Mouse (Mus musculus): ENCODE results near the gene Cacna1e. TPM values are rescaled to one million over a fixed set of nuclear protein-coding genes. Genes with fewer than 3 reads are reported as not detected.

Gene Cacna1e
- polyA plus RNA-seq (2016; fragmentation: Nextera tagmentation; extraction: Ambion mirVana), result 1.8 and 2.7 TPM in 2 replicates

DNA sequence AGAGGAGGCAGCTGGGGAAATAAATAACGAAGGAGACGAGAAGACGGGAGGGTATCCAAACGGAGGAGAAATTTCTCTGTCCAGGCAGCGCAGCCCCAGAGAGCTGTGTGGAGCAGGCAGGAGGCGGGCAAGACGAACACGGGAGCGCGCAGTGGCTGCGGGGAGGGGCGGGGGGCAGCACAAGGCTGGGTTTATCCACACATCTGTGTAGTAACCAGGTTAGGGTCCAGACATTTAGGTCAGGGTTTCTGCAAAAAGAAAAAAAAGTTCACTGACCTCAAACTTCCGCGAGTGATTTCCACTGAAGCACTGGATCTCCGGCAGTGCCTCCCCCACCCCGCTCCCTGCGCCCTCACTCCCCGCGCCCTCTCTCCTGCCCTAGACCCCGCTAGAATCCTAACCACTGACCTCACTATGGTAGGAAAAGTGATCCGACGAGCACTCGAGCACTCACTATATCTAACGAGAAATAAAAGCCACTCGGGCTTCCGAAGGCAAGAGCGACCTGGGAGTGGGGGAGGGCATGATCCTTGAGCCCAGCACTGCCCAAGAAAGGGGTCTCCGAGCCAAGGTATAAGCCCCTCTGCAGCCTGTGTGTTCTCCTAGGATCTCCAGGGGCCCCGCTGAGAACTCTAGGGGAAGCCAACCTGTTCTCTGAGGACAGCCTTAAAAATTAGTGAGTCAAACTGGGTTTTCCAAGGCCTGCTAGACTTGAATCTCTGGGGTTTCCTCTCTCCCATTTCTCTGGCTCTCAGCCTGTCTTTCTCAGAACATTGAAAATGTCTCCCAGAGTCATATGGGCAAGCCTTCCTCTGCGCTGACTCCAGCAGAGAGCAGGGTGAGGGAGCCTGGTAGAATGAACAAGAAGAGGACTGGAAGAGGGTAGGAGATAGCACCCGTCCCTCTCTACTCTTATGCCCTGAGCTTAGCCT is at the start of gene Cacna1e:
Cacna1e (minus strand) TSS at position 227 of the 932 bp plus-strand sequence.
- Histone ChIP-seq H3K4me3 (peak within 1 kb of the TSS; percentile 39), H3K9me3 (no peaks in the 10 kb centered on the region), H3K27me3 (peaks cover 30% of the 10 kb centered on the region), H3K9ac (peak within 1 kb of the TSS; percentile 38), H3K27ac (no peak within 1 kb of the TSS), H3K4me2 (replicated peaks) (peak within 1 kb of the TSS; percentile 61), H3K36me3 (no peaks in the 10 kb centered on the region), H3K4me1 (peaks cover 8% of the 10 kb centered on the region; the same call in 1 of the 2 replicates)
- WGBS, result 4% methylated on average over 31 of the region's 31 CpGs
- ATAC-seq (ENCODE audit: insufficient number of reproducible peaks, insufficient read depth, low FRiP score, low TSS enrichment), result no peak

DNA sequence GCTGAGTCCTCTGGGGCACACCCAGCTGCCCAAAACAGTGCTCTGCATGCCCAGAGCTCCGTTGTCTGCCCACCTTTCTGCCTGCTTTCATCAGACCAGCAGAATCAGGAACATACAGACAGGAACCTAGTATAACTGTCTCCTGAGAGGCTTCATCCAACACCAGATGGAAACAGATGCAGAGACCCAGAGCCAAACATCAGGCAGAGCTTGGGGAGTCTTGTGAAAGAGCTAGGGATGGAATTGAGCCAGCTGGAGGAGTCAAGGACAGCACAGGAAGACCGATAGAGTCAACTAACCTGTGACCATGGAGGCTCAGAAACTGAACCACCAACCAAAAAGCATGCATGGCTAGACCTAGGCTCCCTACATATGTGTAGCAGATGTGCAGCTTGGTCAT is 34.1 kb upstream of the Cacna1e start:
- no peak for ATAC-seq (ENCODE audit: insufficient number of reproducible peaks, insufficient read depth, low FRiP score, low TSS enrichment)
- no peaks in the 10 kb centered on the region for H3K36me3 ChIP-seq
- WGBS, result 72% methylated on average over 2 of the region's 2 CpGs
- no peak overlapping the region for H3K4me2 ChIP-seq (replicated peaks)
- no peaks in the 10 kb centered on the region for H3K27me3 ChIP-seq
- H3K9ac ChIP-seq, result no peak overlapping the region
- H3K27ac ChIP-seq, result no peak overlapping the region
- no peaks in the 10 kb centered on the region for H3K4me1 ChIP-seq
- no peaks in the 10 kb centered on the region for H3K9me3 ChIP-seq
- H3K4me3 ChIP-seq, result no peak overlapping the region

DNA sequence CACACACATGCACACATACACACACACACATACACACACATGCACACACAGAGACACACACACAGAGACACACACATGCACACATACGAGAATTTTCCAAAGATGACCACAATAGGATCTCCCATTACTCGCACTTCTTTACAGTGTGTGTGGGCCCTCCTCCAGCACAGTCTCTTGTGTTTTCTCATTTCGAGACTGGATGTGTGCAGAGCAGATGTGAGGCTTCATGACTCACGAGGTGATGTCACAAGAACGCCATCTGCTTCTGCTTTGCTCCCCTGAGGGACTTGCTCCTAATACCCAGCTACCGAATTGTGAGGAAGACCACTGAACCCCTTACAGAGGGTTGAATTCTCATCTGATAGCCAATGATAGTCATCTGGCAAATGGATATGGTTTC is 33.1 kb upstream of the Cacna1e start:
- ATAC-seq (ENCODE audit: insufficient number of reproducible peaks, insufficient read depth, low FRiP score, low TSS enrichment), result no peak
- 54% methylated on average over 6 of the region's 6 CpGs for WGBS
- Histone ChIP-seq H3K9ac (no peak overlapping the region), H3K4me1 (no peaks in the 10 kb centered on the region), H3K36me3 (no peaks in the 10 kb centered on the region), H3K27me3 (no peaks in the 10 kb centered on the region), H3K9me3 (no peaks in the 10 kb centered on the region), H3K4me2 (replicated peaks) (no peak overlapping the region), H3K27ac (no peak overlapping the region), H3K4me3 (no peak overlapping the region)

DNA sequence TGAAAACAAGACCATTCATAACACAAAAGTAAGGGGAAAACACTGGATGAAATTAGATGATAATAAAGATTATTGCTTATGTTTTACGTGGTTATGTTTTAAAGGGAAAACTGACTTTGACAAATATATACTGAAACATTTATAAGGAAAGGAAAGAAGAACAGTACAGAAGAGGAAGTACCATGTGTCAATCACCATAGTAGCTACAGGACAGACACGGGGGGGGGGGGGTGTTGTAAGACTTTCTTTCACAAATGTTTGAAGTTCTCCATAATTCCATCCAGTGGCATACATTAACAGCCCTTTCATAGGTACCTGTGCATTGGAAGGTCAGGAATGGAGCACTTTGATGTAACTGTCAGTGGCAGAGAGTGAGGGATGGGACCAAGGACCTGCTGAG is 25.3 kb upstream of the Cacna1e start:
- no peak for ATAC-seq (ENCODE audit: insufficient number of reproducible peaks, insufficient read depth, low FRiP score, low TSS enrichment)
- no peak overlapping the region for H3K27ac ChIP-seq
- H3K36me3 ChIP-seq, result no peaks in the 10 kb centered on the region
- H3K4me3 ChIP-seq, result no peak overlapping the region
- H3K27me3 ChIP-seq, result no peaks in the 10 kb centered on the region
- no peak overlapping the region for H3K9ac ChIP-seq
- no peak overlapping the region for H3K4me2 ChIP-seq (replicated peaks)
- H3K9me3 ChIP-seq, result no peaks in the 10 kb centered on the region
- WGBS, result 78% methylated on average over 2 of the region's 2 CpGs
- no peaks in the 10 kb centered on the region for H3K4me1 ChIP-seq

DNA sequence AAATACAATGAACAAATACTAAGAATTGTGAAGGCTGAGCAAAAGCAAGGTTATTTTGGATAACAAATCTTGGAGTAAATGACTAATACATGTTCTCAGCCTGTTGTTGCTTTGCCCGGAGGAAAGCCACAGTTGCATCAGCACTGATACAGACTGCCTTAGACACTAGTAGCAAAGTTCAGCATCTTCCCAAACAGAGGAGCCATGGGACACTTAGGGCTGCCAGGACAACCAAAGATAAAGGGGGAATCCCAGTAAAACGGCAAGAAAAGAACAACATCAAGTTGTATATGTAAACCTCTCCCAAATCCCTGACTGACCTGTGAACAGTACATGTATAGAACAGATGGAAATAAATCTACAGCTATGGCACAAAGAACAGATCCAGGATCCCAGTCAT is 13.1 kb upstream of the Cacna1e start:
- 82% methylated on average over 2 of the region's 2 CpGs for WGBS
- no peak for ATAC-seq (ENCODE audit: insufficient number of reproducible peaks, insufficient read depth, low FRiP score, low TSS enrichment)
- no peaks in the 10 kb centered on the region for H3K4me1 ChIP-seq
- no peaks in the 10 kb centered on the region for H3K9me3 ChIP-seq
- H3K4me2 ChIP-seq (replicated peaks), result no peak overlapping the region
- no peaks in the 10 kb centered on the region for H3K36me3 ChIP-seq
- no peaks in the 10 kb centered on the region for H3K27me3 ChIP-seq
- no peak overlapping the region for H3K9ac ChIP-seq
- no peak overlapping the region for H3K4me3 ChIP-seq
- H3K27ac ChIP-seq, result no peak overlapping the region

DNA sequence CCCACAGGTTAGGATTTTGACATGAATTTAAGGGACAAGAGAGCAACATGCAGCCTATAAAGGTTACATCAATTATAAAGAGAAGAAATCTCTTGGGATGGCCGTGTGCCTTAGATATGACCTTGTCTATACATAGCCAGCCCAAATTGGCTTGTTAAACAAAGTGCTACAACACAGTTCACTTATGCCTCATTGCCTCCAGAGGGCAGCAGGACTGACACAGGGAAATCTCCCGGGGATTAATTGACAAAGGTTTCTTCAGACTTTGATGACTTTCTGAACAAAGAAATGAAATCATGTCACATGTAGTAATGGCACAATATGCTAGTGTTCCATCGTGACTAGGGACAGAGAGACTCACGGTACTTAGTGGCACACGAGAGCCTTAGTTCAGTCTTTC is 5.9 kb upstream of the Cacna1e start:
- 74% methylated on average over 5 of the region's 5 CpGs for WGBS
- Histone ChIP-seq H3K27ac (no peak overlapping the region), H3K9ac (no peak overlapping the region), H3K9me3 (no peaks in the 10 kb centered on the region), H3K27me3 (peaks cover 8% of the 10 kb centered on the region), H3K36me3 (no peaks in the 10 kb centered on the region), H3K4me2 (replicated peaks) (no peak overlapping the region), H3K4me1 (peaks cover 4% of the 10 kb centered on the region; the same call in 1 of the 2 replicates), H3K4me3 (no peak overlapping the region)
- ATAC-seq (ENCODE audit: insufficient number of reproducible peaks, insufficient read depth, low FRiP score, low TSS enrichment), result no peak

DNA sequence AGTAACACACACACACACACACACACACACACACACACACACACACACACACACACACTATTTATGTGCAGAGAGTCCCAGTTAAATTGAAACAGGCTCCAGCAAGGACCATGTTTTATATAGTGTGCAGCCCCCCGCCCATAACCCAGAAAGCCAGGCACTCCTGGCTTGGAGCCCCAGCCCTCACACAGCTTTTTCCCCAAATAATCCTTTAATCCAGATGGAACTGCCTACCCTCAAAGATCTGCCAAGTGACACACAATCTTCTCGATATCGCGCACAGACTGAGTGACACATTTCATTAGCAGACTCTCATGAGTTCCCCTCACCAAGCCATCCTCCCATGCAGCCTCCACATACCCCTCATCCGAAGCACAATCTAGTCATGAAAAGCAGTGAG is 4.2 kb upstream of the Cacna1e start:
- ATAC-seq (ENCODE audit: insufficient number of reproducible peaks, insufficient read depth, low FRiP score, low TSS enrichment), result no peak
- Histone ChIP-seq H3K4me2 (replicated peaks) (no peak overlapping the region), H3K9me3 (no peaks in the 10 kb centered on the region), H3K27me3 (peaks cover 21% of the 10 kb centered on the region), H3K9ac (no peak overlapping the region), H3K36me3 (no peaks in the 10 kb centered on the region), H3K4me3 (no peak overlapping the region), H3K27ac (no peak overlapping the region), H3K4me1 (peaks cover 8% of the 10 kb centered on the region; the same call in 1 of the 2 replicates)
- WGBS, result 84% methylated on average over 5 of the region's 5 CpGs

DNA sequence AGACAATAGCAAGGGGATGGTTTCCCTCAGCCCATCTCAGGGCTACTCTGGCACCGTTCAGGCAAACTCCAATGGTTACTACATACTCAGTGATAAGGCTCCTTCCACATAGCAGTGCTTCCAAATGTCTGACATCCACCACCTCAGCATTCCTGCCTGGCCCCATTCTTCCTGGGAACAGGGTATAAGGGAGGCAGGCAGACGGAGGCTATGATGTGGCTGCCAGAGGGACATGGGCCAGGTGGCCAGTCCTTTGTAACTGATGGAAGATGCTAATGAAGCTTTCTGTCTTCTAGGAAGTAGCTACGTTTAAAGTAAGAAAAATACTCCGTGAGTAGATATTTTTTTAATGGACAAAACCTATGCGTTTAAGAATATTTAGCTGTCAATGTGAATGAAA is 3.7 kb upstream of the Cacna1e start:
- Histone ChIP-seq H3K4me1 (peaks cover 8% of the 10 kb centered on the region; the same call in 1 of the 2 replicates), H3K9me3 (no peaks in the 10 kb centered on the region), H3K4me2 (replicated peaks) (no peak overlapping the region), H3K9ac (no peak overlapping the region), H3K36me3 (no peaks in the 10 kb centered on the region), H3K27me3 (peaks cover 25% of the 10 kb centered on the region), H3K4me3 (no peak overlapping the region), H3K27ac (no peak overlapping the region)
- WGBS, result 79% methylated on average over 5 of the region's 5 CpGs
- ATAC-seq (ENCODE audit: insufficient number of reproducible peaks, insufficient read depth, low FRiP score, low TSS enrichment), result no peak

DNA sequence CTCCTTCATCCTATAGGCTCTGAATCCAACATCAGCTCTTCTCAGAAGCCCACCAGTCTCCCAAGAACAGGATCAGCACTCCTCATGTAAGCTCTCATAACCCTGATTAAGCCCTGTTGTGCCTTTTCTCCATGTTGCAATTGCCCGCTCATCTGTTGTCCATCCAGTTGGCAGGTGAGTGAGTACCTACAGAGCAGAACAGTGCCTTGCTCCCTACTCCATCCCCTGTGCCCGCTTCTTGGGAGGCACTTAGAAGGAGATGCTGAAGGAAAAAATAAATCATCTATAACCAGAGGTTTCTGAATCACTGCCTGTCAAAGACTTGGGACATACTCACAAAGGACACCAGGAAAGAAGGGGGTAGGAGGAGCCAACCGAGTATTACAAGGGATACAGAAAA is 3.2 kb upstream of the Cacna1e start:
- peaks cover 30% of the 10 kb centered on the region for H3K27me3 ChIP-seq
- no peak overlapping the region for H3K27ac ChIP-seq
- peaks cover 8% of the 10 kb centered on the region; the same call in 1 of the 2 replicates for H3K4me1 ChIP-seq
- no peak overlapping the region for H3K4me2 ChIP-seq (replicated peaks)
- ATAC-seq (ENCODE audit: insufficient number of reproducible peaks, insufficient read depth, low FRiP score, low TSS enrichment), result no peak
- no peaks in the 10 kb centered on the region for H3K36me3 ChIP-seq
- no peak overlapping the region for H3K4me3 ChIP-seq
- H3K9me3 ChIP-seq, result no peaks in the 10 kb centered on the region
- H3K9ac ChIP-seq, result no peak overlapping the region
- WGBS, result 82% methylated on average over 3 of the region's 3 CpGs

DNA sequence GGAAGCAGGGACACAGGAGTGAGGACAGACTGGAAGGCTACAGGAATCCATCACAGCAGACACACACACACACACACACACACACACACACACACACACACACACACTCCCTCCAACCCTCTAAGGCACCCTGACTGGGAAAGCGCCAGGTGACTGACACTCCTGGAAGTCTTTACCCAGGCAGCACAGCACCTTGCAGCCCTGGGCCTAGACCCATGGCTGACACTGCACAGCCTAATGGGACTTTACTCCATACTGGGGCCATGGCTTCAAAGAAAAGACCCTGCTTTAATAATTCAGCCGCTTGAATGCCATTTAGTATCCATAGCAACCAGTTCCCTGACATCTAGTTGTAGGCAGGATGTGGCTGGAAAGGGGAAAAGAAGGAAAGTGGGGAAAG is 2.3 kb upstream of the Cacna1e start:
- H3K27me3 ChIP-seq, result peaks cover 30% of the 10 kb centered on the region
- H3K4me2 ChIP-seq (replicated peaks), result no peak overlapping the region
- H3K4me3 ChIP-seq, result no peak overlapping the region
- 38% methylated on average over 2 of the region's 2 CpGs for WGBS
- H3K27ac ChIP-seq, result no peak overlapping the region
- H3K9me3 ChIP-seq, result no peaks in the 10 kb centered on the region
- no peaks in the 10 kb centered on the region for H3K36me3 ChIP-seq
- H3K4me1 ChIP-seq, result peaks cover 8% of the 10 kb centered on the region; the same call in 1 of the 2 replicates
- H3K9ac ChIP-seq, result no peak overlapping the region
- no peak for ATAC-seq (ENCODE audit: insufficient number of reproducible peaks, insufficient read depth, low FRiP score, low TSS enrichment)

DNA sequence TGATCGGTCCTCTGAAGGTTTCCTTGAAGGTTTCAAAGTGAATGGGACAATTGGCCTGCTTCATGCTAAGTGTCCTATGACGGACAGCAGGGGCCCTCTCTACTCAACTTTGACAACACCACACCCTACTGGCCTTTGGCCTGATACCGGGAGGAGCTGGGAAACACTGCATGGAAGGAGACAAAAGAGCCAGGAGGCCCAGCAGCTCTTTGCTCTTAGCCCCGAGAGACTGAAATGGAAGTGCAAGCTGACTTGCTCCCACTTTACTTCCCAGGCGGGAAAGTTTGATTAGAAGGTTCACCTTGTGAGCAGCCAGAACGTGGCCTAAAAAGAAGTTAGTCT is 877 bp upstream of the Cacna1e start:
- no peak overlapping the region for H3K27ac ChIP-seq
- no peak overlapping the region for H3K4me3 ChIP-seq
- no peak for ATAC-seq (ENCODE audit: insufficient number of reproducible peaks, insufficient read depth, low FRiP score, low TSS enrichment)
- no peaks in the 10 kb centered on the region for H3K9me3 ChIP-seq
- no peaks in the 10 kb centered on the region for H3K36me3 ChIP-seq
- WGBS, result 35% methylated on average over 6 of the region's 6 CpGs
- no peak overlapping the region for H3K9ac ChIP-seq
- peaks cover 8% of the 10 kb centered on the region; the same call in 1 of the 2 replicates for H3K4me1 ChIP-seq
- H3K27me3 ChIP-seq, result peaks cover 30% of the 10 kb centered on the region
- H3K4me2 ChIP-seq (replicated peaks), result no peak overlapping the region

DNA sequence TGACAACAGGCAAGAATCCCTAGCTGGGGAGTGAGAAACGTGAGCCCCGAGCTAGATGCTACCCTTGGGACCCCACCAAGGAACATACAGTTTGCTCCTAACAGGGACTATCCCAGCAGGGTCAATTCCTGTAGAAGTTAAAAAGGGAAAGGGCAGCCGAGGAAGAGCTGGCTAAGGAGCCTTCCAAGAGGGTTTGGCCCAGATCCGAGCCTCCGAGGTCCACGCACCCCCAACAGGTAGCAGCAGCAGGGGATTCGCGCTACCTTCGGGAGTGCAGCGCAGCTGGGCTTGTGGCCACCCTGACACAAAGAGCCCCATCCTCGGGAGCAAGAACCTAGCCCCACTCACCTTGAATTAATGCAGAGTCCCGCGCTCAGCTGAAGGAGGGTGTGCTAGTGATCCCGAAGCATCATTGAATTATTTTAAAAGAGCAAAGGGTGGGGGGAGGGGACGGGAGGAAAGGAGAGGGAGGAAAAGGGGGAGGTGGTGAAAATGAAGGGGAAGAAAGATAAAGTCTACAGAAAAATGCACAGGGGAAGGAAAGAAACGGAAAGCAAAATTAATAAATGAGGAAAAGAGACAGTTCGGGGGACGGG is 607 bp downstream of the Cacna1e start:
- Histone ChIP-seq H3K27ac (no peak overlapping the region), H3K9me3 (no peaks in the 10 kb centered on the region), H3K4me3 (peak overlapping the region; percentile 39), H3K4me2 (replicated peaks) (peak overlapping the region; percentile 61), H3K27me3 (peaks cover 30% of the 10 kb centered on the region), H3K36me3 (no peaks in the 10 kb centered on the region), H3K4me1 (peaks cover 8% of the 10 kb centered on the region; the same call in 1 of the 2 replicates), H3K9ac (peak overlapping the region; percentile 38; the same call in 1 of the 2 replicates)
- ATAC-seq (ENCODE audit: insufficient number of reproducible peaks, insufficient read depth, low FRiP score, low TSS enrichment), result no peak
- 4% methylated on average over 18 of the region's 18 CpGs for WGBS

Data from embryonic facial prominence, embryonic 12.5 days (tissue).